Mouse (Mus musculus): ENCODE measurements at regions not wholly inside any gene's neighbourhood (a gene's known extent, or its start where the extent isn't known, plus 50 kb on each side); places are given as distances from the start of the nearest gene placed in this dataset.

GRCm38 (mm10) chr2:137207846-137208245 lies 91.4 kb upstream of the Jag1 start:
- TF ChIP-seq CTCF (IDR thresholded peaks at IDR 0.05; ENCODE audit: insufficient read depth, low read length) (no peak), POLR2A (IDR thresholded peaks at IDR 0.05; ENCODE audit: borderline replicate concordance, extremely low read depth, low read depth, low read length) (no peak)

Measured in lung, adult 2 months (tissue).